Mouse (Mus musculus) ES-E14 (cell line): ENCODE measurements at regions not wholly inside any gene's neighbourhood (a gene's known extent, or its start where the extent isn't known, plus 50 kb on each side); places are given as distances from the start of the nearest gene placed in this dataset.
A peak's percentile ranks its signal among the peaks of the same experiment; 100 is the strongest.

Source experiments
- DNase-seq: peaks from one replicate; pipeline ENCODE4 v3.0.0-alpha.2; 2013; ENCODE audit warnings: low read depth, low spot score
- H3K27ac ChIP-seq: 2 replicates; pipeline ENCODE4 v1.5.1; 2012; ENCODE audit warnings: low read depth, mild to moderate bottlenecking, low read length, moderate library complexity, mixed read lengths; ENCODE audit not compliant: poor library complexity, insufficient read depth, severe bottlenecking
- H3K36me3 ChIP-seq: 2 replicates; pipeline ENCODE4 v1.6.1; 2012; ENCODE audit warnings: mild to moderate bottlenecking, low read length, moderate library complexity, mixed read lengths; ENCODE audit not compliant: control insufficient read depth, poor library complexity, insufficient read depth, severe bottlenecking
- H3K4me1 ChIP-seq, 2 experiments: fragments of 150-350 bp in 1 of 2; sonication (generic) in 1 of 2; 2 replicates each; pipeline ENCODE4 v1.6.1; 2012; ENCODE audit warnings: low read length in 2 of 2, mild to moderate bottlenecking in 1 of 2, mixed read lengths in 1 of 2; ENCODE audit not compliant: control insufficient read depth in 2 of 2, insufficient read depth in 2 of 2, poor library complexity in 1 of 2
- H3K4me3 ChIP-seq, 2 experiments: fragments of 150-350 bp in 1 of 2; sonication (generic) in 1 of 2; 2 replicates each; pipeline ENCODE4 v1.5.1; 2012; ENCODE audit warnings: low read length in 2 of 2, low read depth in 1 of 2, mild to moderate bottlenecking in 1 of 2, mixed read lengths in 1 of 2; ENCODE audit not compliant: insufficient read depth in 1 of 2, poor library complexity in 1 of 2, severe bottlenecking in 1 of 2
- H3K9ac ChIP-seq: 2 replicates; pipeline ENCODE4 v1.6.1; 2012; ENCODE audit warnings: low read depth, mild to moderate bottlenecking, low read length, mixed read lengths; ENCODE audit not compliant: poor library complexity, insufficient read depth, severe bottlenecking
- H3K9me3 ChIP-seq: fragments of 150-350 bp; sonication (generic); 2 replicates; pipeline ENCODE4 v1.6.1; 2012; ENCODE audit warnings: low read depth, mild to moderate bottlenecking, low read length; ENCODE audit not compliant: control insufficient read depth, insufficient read depth
- CHD2 ChIP-seq: IDR thresholded peaks from 2 replicates; pipeline ENCODE4 v1.6.1; 2014; ENCODE audit warnings: mild to moderate bottlenecking, low read depth, low read length, inconsistent platforms
- HCFC1 ChIP-seq: IDR thresholded peaks from 2 replicates; pipeline ENCODE4 v1.6.1; 2012; ENCODE audit warnings: low read length, inconsistent platforms, borderline replicate concordance; ENCODE audit not compliant: insufficient read depth
- MAFK ChIP-seq: IDR thresholded peaks from 2 replicates; pipeline ENCODE4 v1.6.1; 2014; ENCODE audit warnings: mild to moderate bottlenecking, low read depth, low read length, inconsistent platforms; ENCODE audit not compliant: insufficient read depth
- ZC3H11A ChIP-seq: IDR thresholded peaks from 2 replicates; pipeline ENCODE4 v1.6.1; 2012; ENCODE audit warnings: low read depth, mild to moderate bottlenecking, inconsistent platforms, low read length, borderline replicate concordance
- ZNF384 ChIP-seq: IDR thresholded peaks from 2 replicates; pipeline ENCODE4 v1.6.1; 2012; ENCODE audit warnings: low read depth, low read length, inconsistent platforms
- in situ Hi-C, 2 experiments: fragments of 600-800 bp; cut with MboI; formaldehyde crosslinking; loops; one replicate each; pipeline ENCODE4 v1.15.1; 2025; ENCODE audit warnings: low sequenced_read_pairs in 2 of 2, inconsistent platforms in 1 of 2; ENCODE audit not compliant: unreplicated experiment in 2 of 2

DNA sequence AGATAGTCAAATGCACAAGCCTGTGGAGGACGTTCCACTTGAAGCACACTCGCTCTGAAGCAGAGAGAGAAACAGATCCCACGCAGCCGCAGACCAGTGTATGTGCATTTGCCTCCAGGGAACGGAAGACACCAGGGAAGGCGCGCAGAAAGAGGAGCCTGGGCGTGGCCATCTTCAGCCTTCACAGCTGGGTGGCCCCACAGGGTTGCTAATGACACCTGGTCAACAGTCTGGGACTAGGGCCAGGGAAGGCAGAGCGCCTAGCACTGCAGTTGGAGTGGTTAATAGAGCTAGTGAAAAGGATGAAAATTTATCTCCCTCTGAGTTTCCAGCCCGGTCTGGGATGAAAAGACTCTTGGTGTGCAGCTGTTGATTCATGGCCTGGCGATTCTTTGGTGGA lies 67.9 kb upstream of the Fam19a5 start:
- Histone ChIP-seq H3K9ac (no peak overlapping the region), H3K4me1 (peaks cover 0 to 4% of the 10 kb centered on the region in 2 experiments; a peak in 1 of 4 replicates), H3K4me3 (no peak overlapping the region), H3K27ac (no peak overlapping the region), H3K9me3 (no peaks in the 10 kb centered on the region), H3K36me3 (no peaks in the 10 kb centered on the region)
- DNase-seq = no peak
- TF ChIP-seq HCFC1 = no peak
- TF ChIP-seq ZC3H11A = no peak
- no peak for TF ChIP-seq ZNF384
- in situ Hi-C loops = no loop called here

DNA sequence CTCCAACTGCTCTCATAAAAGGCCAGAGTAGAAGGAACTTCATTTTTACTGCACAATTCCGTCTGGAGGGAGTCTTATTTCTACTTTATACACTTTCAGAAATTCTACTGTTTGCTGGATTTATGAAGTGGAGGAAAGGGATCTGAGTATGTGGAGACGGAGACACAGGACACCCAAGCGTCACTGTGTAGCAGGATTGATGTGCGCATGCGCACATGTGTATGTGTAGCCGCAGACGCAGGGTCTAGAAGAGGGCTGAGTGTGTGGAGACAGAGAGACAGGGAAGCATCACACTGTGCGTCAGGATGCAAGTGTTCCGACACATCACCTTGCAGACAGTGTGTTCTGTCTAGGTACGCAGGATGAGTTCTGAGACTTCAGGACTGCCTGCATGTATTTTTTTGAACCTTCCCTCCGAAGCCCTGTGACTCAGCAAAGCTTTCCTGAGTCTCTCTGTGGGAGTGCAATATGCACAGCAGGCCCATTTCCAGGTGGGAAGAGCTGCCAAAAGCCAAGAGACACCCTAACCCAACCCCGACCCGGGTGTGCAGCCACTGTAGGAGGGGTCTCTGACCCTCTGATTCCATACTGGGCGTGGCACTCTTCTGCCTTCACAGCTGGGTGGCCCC lies 67.1 kb upstream of the Fam19a5 start:
- no peak overlapping the region for H3K27ac ChIP-seq
- no peak overlapping the region for H3K9ac ChIP-seq
- no peak for DNase-seq
- no peaks in the 10 kb centered on the region for H3K36me3 ChIP-seq
- no peak overlapping the region for H3K4me3 ChIP-seq
- in situ Hi-C loops = no loop called here
- peak; percentile 39; the same call in 1 of the 2 replicates for TF ChIP-seq MAFK
- TF ChIP-seq ZNF384 = no peak
- H3K9me3 ChIP-seq = no peaks in the 10 kb centered on the region
- H3K4me1 ChIP-seq = peaks cover 0 to 4% of the 10 kb centered on the region in 2 experiments; a peak in 1 of 4 replicates

DNA sequence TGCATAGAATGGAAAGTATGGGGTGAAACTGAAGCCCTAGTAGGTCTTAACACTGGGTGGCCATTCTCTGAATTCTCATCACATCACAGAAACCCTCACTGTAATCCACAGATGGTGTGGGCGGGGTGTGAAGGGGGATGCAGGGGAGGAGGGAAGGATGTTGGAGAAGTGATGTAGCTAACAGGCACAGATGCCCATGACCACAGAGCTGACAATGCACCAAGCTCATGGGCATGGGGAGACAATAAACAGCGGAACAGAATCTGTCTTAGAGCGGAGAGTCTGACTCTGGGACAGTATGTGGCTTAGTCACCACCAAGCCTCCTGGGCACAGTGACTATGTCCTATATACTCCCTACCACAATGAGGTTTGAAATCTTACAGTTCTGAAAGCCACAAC lies 63.3 kb upstream of the Fam19a5 start:
- Histone ChIP-seq H3K27ac (no peak overlapping the region), H3K4me3 (no peak overlapping the region), H3K4me1 (peaks cover 0 to 4% of the 10 kb centered on the region in 2 experiments; a peak in 1 of 4 replicates), H3K9me3 (no peaks in the 10 kb centered on the region), H3K9ac (no peak overlapping the region), H3K36me3 (no peaks in the 10 kb centered on the region)
- TF ChIP-seq MAFK = no peak
- TF ChIP-seq HCFC1 = no peak
- TF ChIP-seq ZC3H11A = no peak
- TF ChIP-seq CHD2 = no peak
- no peak for TF ChIP-seq ZNF384
- no peak for DNase-seq
- in situ Hi-C loops = no loop called here
